Mouse (Mus musculus): ENCODE data around the gene Ttc38. TPM values are rescaled to one million over a fixed set of nuclear protein-coding genes. Genes with fewer than 3 reads are reported as not detected.

Gene Ttc38
- 10 to 100 TPM; 19.6 to 26.5 (median 23.1) TPM for total RNA-seq (2022)

GRCm38 (mm10) chr15:85831954-85832590 is at the start of gene Ttc38:
TSS of gene Ttc38 (plus strand) at chr15:85832306.
- peak; percentile 79 for DNase-seq

- DNase-seq = no peak
These were observed 49.0 kb upstream of the Ttc38 start for GRCm38 (mm10) chr15:85783146-85783545.

- DNase-seq = no peak
These were observed 47.8 kb upstream of the Ttc38 start for GRCm38 (mm10) chr15:85784341-85784740.

GRCm38 (mm10) chr15:85786711-85787110 is 45.4 kb upstream of the Ttc38 start:
- no peak for DNase-seq

- DNase-seq = no peak
These were observed 44.6 kb upstream of the Ttc38 start for GRCm38 (mm10) chr15:85787482-85787881.

- no peak for DNase-seq
These were observed 44.1 kb upstream of the Ttc38 start for GRCm38 (mm10) chr15:85788051-85788450.

GRCm38 (mm10) chr15:85788633-85789032 is 43.5 kb upstream of the Ttc38 start:
- no peak for DNase-seq

- DNase-seq = no peak
These were observed 40.7 kb upstream of the Ttc38 start for GRCm38 (mm10) chr15:85791449-85791848.

- no peak for DNase-seq
These were observed 39.3 kb upstream of the Ttc38 start for GRCm38 (mm10) chr15:85792819-85793218.

GRCm38 (mm10) chr15:85795516-85795915 is 36.6 kb upstream of the Ttc38 start:
- no peak for DNase-seq

GRCm38 (mm10) chr15:85798676-85799075 is 33.4 kb upstream of the Ttc38 start:
- DNase-seq = no peak

- no peak for DNase-seq
These were observed 29.2 kb upstream of the Ttc38 start for GRCm38 (mm10) chr15:85802931-85803330.

GRCm38 (mm10) chr15:85806886-85807285 is 25.2 kb upstream of the Ttc38 start:
- no peak for DNase-seq

- DNase-seq = no peak
These were observed 24.7 kb upstream of the Ttc38 start for GRCm38 (mm10) chr15:85807404-85807803.

GRCm38 (mm10) chr15:85808031-85808430 is 24.1 kb upstream of the Ttc38 start:
- DNase-seq = no peak

- DNase-seq = no peak
These were observed 23.7 kb upstream of the Ttc38 start for GRCm38 (mm10) chr15:85808434-85808833.

GRCm38 (mm10) chr15:85809091-85809490 is 23.0 kb upstream of the Ttc38 start:
- DNase-seq = no peak

- DNase-seq = no peak
These were observed 21.7 kb upstream of the Ttc38 start for GRCm38 (mm10) chr15:85810462-85810805.

- DNase-seq = no peak
These were observed 21.1 kb upstream of the Ttc38 start for GRCm38 (mm10) chr15:85810806-85811521.

- peak; percentile 98 for DNase-seq
These were observed 20.4 kb upstream of the Ttc38 start, which contains the start of gene Cdpf1 for GRCm38 (mm10) chr15:85811535-85812277. TSS of gene Cdpf1 (minus strand) at chr15:85811697.

GRCm38 (mm10) chr15:85813428-85813827 is 18.7 kb upstream of the Ttc38 start:
- no peak for DNase-seq

- no peak for DNase-seq
These were observed 10.7 kb upstream of the Ttc38 start, which contains the start of gene Pkdrej for GRCm38 (mm10) chr15:85821203-85822010. TSS of gene Pkdrej (minus strand) at chr15:85821734.

GRCm38 (mm10) chr15:85822011-85822359 is 10.1 kb upstream of the Ttc38 start:
- no peak for DNase-seq

All from adrenal gland, adult 8-10 months (tissue).